Mouse (Mus musculus) ES-Bruce4 (cell line): ENCODE results near the gene Rnf19b. TPM values are rescaled to one million over a fixed set of nuclear protein-coding genes. Genes with fewer than 3 reads are reported as not detected.

ENCODE experiments used
- H3K27ac ChIP-seq: 2 replicates; pipeline ENCODE4 v1.5.1; 2012; ENCODE audit warnings: low read length, inconsistent platforms; ENCODE audit not compliant: insufficient read depth
- H3K27me3 ChIP-seq: 2 replicates; pipeline ENCODE4 v1.6.1; 2012; ENCODE audit warnings: mild to moderate bottlenecking, low read length, inconsistent platforms; ENCODE audit not compliant: control insufficient read depth, poor library complexity, insufficient read depth, severe bottlenecking
- H3K36me3 ChIP-seq: 2 replicates; pipeline ENCODE4 v1.6.1; 2012; ENCODE audit warnings: inconsistent platforms, mild to moderate bottlenecking, low read length, moderate library complexity; ENCODE audit not compliant: control insufficient read depth, poor library complexity, insufficient read depth, severe bottlenecking
- H3K4me1 ChIP-seq: one replicate; pipeline ENCODE4 v1.8.1; 2011; ENCODE audit warnings: low read length; ENCODE audit not compliant: control insufficient read depth, insufficient read depth
- H3K4me3 ChIP-seq: 2 replicates; pipeline ENCODE4 v1.5.1; 2011; ENCODE audit warnings: low read depth, mild to moderate bottlenecking, low read length
- H3K9ac ChIP-seq: 2 replicates; pipeline ENCODE4 v1.6.1; 2012; ENCODE audit warnings: low read depth, mild to moderate bottlenecking, inconsistent platforms; ENCODE audit not compliant: poor library complexity, severe bottlenecking
- H3K9me3 ChIP-seq: replicated peaks from 2 replicates; pipeline ENCODE4 v1.6.1; 2012; ENCODE audit warnings: mild to moderate bottlenecking, low read length, inconsistent platforms; ENCODE audit not compliant: control insufficient read depth, poor library complexity, insufficient read depth, severe bottlenecking
- CTCF ChIP-seq: IDR thresholded peaks from one replicate; pipeline ENCODE4 v1.8.1; 2011; ENCODE audit warnings: low read depth, low read length
- EP300 ChIP-seq: IDR thresholded peaks from 2 replicates; pipeline ENCODE4 v1.6.1; 2011; ENCODE audit warnings: low read depth, low read length; ENCODE audit not compliant: insufficient read depth
- POLR2A ChIP-seq: IDR thresholded peaks from one replicate; pipeline ENCODE4 v1.8.1; 2011; ENCODE audit warnings: low read length; ENCODE audit not compliant: insufficient read depth
- polyA plus RNA-seq: library from polyadenylated mRNA; stranded (reverse); fragments of >200 nt; gene quantifications from 2 replicates; pipeline ENCODE4 v1.2.4, GENCODE M21; 2011; ENCODE audit warnings: low read depth; ENCODE audit not compliant: missing spikeins, insufficient read depth, insufficient read length

The Rnf19b gene
- polyA plus RNA-seq, 1 experiment: 43.4 TPM

- Histone ChIP-seq H3K36me3 (no peaks in the 10 kb centered on the region), H3K9me3 (no peaks in the 10 kb centered on the region), H3K27me3 (no peaks in the 10 kb centered on the region), H3K9ac (no peak overlapping the region), H3K4me3 (no peak overlapping the region), H3K4me1 (peaks cover 12% of the 10 kb centered on the region), H3K27ac (peak overlapping the region; percentile 72)
- TF ChIP-seq CTCF (no peak), EP300 (no peak), POLR2A (no peak)
Measured at GRCm38 (mm10) chr4:129032133-129032962, 25.7 kb upstream of the Rnf19b start.

DNA sequence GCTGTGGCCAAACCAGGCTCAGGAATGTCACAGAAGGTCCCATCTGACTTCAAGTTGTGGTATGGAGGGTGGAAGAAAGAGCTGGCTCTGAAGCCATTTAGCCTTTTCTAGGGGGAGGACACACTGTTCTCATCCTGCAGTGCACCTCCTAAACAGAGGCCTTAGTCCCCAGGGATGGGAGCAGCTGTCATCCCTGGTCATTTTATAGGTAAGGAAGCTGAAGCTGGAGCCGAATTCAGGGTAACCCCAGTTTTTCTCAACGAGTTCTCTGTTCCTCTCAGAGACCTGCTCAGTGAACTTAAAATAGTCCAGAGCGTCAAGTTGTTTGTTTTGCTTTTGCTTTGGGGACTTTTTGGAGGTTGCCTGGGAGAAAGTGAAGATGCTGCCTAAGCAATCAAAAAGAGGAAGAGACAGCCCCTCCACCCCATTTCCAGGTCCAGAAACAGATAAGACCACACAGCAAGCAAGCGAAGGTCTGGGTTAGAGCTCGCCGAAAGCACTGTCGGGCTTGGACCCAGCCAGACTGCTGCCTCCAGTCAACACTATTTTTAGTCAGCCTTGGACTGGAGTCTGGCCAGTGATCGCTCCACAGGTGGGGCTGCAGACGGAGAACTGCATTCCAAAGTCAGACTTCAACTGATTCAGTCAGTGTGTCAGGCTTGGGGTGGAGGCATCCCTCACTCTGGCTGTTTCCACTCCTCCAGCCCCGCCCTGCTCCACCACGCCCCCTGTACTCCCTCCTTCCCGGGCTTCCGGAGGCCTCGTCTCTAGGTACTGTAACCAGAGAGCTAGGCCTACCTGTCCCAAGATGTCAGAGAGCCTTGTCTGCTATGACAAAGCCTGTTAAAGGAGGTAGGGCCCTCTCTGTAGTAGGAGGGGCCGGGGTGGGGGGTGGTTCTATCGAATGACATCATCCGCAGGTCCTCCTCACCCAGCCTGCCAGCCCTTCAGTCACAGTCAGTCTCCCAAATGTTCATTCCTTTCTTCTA, 24.8 kb upstream of the Rnf19b start:
- TF ChIP-seq POLR2A: no peak
- peak; percentile 62; the same call in 1 of the 2 replicates for TF ChIP-seq EP300
- Histone ChIP-seq H3K27ac (peak overlapping the region; percentile 81), H3K36me3 (no peaks in the 10 kb centered on the region), H3K27me3 (no peaks in the 10 kb centered on the region), H3K9ac (no peak overlapping the region), H3K4me3 (0 out of 2 replicates have a peak overlapping the region, but pooled peaks have one; percentile 5), H3K9me3 (no peaks in the 10 kb centered on the region), H3K4me1 (peaks cover 12% of the 10 kb centered on the region)

DNA sequence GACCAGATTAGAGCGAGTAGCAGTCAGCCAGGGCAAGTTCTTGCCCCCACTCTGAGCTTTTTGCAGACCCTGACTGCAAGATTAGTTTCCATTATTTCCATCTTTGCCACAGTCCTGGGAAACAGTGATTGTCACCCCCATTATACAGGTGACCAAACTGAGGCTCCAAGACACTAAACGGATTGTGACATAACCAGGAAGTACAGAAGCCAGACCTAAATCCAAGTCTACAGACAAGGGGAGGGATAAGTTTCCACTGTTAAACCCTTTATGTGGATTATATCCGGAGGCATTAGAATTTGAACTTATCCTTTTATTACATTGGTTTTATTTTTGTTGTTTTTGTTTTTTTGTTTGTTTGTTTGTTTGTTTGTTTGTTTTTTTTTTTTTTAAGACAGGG, 23.8 kb upstream of the Rnf19b start:
- Histone ChIP-seq H3K27ac (peak overlapping the region; percentile 81), H3K4me1 (peaks cover 12% of the 10 kb centered on the region), H3K9me3 (no peaks in the 10 kb centered on the region), H3K9ac (no peak overlapping the region), H3K36me3 (no peaks in the 10 kb centered on the region), H3K4me3 (no peak overlapping the region), H3K27me3 (no peaks in the 10 kb centered on the region)
- no peak for TF ChIP-seq EP300
- no peak for TF ChIP-seq CTCF
- no peak for TF ChIP-seq POLR2A

DNA sequence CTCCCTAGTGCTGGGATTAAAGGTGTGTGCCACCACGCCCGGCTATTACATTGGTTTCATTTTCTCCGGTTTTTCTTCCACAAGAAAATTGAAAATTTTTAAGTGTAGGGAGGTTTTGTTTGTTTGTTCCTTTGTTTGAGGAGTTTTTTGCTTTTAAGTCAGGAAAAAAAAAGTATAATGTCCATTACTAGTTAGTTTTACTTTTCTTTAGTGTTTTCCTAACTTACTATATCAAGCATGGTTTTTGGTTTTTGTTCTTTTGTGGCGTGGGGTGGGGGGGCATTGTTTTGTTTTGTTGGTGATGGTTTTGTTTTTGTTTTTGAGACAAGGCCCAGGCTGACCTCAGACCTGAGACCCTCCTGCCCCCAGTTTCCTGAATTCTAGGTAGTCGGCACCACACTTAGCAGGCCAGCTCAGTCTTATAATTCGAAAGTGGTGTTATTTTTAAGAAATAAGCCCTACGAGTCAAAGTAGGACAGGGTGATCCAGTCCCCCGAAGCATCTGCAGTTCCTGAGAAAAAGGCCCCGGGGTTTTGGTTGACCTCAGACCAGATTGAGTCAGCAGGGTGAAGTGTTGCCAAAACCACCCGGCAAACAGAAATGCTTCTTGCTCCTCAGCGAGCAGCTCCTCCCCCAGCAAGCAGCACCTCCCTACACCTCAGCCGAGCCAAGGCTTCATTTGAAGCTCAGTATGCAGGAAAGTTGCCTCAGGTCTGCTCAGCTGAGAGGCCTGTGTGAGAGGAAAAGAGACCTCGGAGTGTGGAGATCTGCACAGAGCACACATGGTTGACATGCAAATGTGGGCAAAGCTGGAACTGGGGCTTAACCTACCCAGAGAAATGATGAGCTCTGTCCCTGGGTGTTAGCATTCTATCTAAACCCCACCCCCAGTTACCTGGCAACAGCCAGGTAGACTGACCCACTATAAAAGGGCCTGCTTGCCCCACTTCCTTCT, 23.1 kb upstream of the Rnf19b start:
- H3K9ac ChIP-seq: peak overlapping the region; percentile 44; the same call in 1 of the 2 replicates
- H3K4me1 ChIP-seq: peaks cover 12% of the 10 kb centered on the region
- H3K27me3 ChIP-seq: no peaks in the 10 kb centered on the region
- no peaks in the 10 kb centered on the region for H3K36me3 ChIP-seq
- TF ChIP-seq CTCF (no peak), EP300 (0 out of 2 replicates have a peak, but pooled peaks have one; percentile 25), POLR2A (no peak)
- no peak overlapping the region for H3K4me3 ChIP-seq
- no peaks in the 10 kb centered on the region for H3K9me3 ChIP-seq
- peak overlapping the region; percentile 6 for H3K27ac ChIP-seq

DNA sequence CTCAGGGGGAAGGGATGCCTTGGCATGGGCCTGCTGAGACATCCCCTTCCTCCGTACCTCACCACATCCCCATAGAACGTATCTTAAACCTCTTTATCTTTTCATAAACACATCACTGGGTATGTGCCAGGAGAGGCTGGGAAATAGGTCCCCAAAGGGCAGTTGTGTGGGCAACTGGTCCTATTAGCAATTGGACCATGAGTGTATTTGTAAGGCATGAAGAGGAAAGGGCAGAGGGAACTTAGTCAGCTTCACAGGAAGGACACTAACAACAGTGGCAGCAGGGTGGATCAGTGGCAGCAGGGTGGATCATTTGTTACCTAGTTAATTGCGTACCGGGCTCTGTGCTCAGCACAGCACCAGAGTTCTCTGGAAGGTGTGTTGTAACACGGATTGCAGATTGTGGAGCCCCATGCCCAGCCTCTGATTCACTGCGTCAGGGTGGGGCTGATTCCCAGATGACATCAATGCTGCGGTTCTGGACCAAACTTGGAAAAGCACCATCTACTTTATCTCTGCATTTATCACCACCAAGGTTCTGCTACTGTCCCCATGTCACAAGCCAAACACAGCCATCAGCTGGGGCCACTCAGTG, 22.1 kb upstream of the Rnf19b start:
- TF ChIP-seq CTCF (no peak), POLR2A (no peak), EP300 (no peak)
- no peaks in the 10 kb centered on the region for H3K36me3 ChIP-seq
- H3K27ac ChIP-seq: no peak overlapping the region; the same call in 1 of the 2 replicates
- H3K9me3 ChIP-seq: no peaks in the 10 kb centered on the region
- no peak overlapping the region for H3K4me3 ChIP-seq
- H3K9ac ChIP-seq: no peak overlapping the region
- peaks cover 12% of the 10 kb centered on the region for H3K4me1 ChIP-seq
- H3K27me3 ChIP-seq: no peaks in the 10 kb centered on the region
